Mouse (Mus musculus): ENCODE data around the gene Atoh8.
A peak's percentile ranks its signal among the peaks of the same experiment; 100 is the strongest.

The Atoh8 gene

GRCm38 (mm10) chr6:72227665-72228265, 7.6 kb downstream of the Atoh8 start:
- DNase-seq (ENCODE audit: extremely low spot score), result no peak

DNA sequence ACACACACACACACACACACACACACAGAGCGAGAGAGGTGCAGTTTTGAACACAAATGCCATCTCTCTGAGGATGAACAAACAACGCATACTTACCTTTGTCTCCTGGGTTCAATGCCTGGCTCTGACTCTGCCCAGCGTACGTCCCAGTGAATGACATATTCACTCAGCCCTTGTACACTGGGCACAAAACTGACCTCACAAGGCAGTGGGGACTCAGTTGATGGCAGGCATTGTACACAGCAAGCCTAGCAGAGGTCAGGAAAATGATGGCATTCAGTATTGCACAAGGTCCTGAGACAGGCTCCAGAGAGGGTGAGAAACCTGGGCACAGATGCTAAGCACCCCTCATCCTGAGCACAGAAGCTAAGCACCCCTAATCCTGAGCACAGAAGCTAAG, 8.4 kb downstream of the Atoh8 start:
- DNase-seq (ENCODE audit: extremely low spot score), result no peak

GRCm38 (mm10) chr6:72225686-72226085, 9.7 kb downstream of the Atoh8 start:
- DNase-seq (ENCODE audit: extremely low spot score), result no peak

- no peak for DNase-seq (ENCODE audit: extremely low spot score)
Measured at GRCm38 (mm10) chr6:72223892-72224291, 11.5 kb downstream of the Atoh8 start.

GRCm38 (mm10) chr6:72222876-72223275, 12.5 kb downstream of the Atoh8 start:
- DNase-seq (ENCODE audit: extremely low spot score), result no peak

GRCm38 (mm10) chr6:72222271-72222724, 13.1 kb downstream of the Atoh8 start:
- DNase-seq (ENCODE audit: extremely low spot score), result peak; percentile 68

DNA sequence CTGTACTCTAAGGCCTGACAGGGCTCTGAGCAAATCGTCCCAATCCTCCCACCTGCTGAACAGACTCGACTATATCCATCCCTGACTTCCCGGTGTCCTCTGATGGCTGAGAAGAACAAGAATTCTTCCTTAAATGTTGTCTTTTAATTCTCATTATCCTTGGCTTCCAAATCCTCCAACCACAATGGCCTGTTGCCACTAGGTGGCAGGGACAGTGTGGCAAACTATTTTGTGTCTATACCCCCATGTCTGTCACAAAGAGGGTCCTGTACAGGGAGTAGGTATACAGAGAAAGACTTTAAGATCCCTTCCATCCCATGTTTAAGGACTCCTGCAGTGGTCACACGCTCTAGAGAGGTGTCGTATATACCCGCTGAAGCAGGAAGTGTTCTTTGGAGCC, 14.1 kb downstream of the Atoh8 start:
- DNase-seq (ENCODE audit: extremely low spot score), result no peak

DNA sequence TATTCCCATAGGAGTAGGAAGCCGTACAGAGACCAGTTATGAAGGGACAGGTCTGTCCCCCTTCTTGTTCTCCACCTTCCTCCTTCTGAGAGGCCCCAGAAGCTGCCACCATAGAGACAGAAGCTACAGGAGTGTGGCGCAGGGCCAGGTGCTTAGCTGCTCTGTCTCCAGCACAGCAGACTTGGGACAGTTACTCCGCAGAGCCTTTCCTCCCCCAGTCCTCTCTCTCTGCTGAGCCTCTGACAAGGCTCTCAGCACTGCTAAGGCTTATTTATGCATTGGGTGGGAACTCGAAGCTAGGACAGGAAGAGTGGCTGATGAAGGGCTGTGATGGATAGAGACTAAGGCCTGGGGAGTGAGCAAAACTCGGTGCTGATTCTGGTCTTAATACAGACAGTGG, 15.8 kb downstream of the Atoh8 start:
- no peak for DNase-seq (ENCODE audit: extremely low spot score)

DNA sequence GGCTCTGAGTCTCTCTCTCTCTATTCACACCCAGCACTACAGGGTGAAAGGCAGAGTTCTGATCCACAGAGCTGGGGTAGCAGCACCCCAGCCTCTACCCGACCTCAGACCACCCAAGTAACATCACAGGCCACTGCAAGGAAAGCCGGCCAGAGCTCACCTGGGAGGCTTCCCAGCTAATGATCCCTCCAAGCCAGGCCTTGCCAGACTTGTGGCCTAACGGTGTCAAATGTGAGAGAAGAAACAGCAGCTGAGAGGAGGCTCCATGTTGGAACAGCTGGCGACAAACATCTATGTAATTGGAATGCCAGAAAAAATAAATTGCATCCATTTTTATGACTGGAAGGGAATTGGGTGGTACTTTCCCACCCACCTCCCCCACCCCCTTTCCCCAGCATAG, 17.1 kb downstream of the Atoh8 start:
- no peak for DNase-seq (ENCODE audit: extremely low spot score)

GRCm38 (mm10) chr6:72217415-72217784, 18.0 kb downstream of the Atoh8 start:
- DNase-seq (ENCODE audit: extremely low spot score), result no peak

DNA sequence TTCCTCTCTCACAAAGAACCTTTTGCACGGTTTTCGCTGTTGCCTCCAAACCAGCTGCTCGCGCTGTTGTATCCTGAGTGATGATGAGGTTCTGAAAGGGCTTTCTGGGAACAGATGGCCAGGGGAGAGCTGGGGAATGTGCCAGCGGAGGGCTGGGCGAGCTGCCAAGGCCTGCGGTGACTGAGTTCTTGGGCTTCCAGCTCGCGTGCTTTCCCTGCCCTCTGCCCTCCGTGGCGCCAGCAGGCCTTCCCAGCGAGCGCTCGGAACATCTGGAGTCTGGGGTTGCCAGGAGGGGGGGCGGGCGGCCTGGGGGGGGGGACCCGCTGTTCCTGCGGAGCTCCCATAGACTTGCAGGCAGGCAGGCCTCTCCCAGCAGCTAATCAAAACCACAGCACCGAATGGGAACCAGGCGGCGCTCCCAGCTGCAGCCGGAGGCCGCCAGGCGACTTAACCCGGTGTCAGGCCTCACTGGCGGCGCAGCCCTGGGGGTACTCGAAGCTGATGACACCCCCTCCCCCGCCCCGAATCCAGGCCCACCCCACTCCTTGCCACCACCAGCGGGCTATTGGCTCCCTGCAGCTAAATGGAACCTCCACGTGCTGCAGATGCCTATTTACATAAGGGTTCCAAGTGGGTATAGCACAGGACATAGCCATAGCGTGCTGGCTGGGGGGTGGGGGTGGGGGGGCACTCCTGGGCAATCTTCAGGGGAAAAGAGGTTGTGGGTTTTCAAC, 18.5 kb downstream of the Atoh8 start:
- DNase-seq (ENCODE audit: extremely low spot score), result peak; percentile 93

- DNase-seq (ENCODE audit: extremely low spot score), result no peak
Measured at GRCm38 (mm10) chr6:72215582-72215981, 19.8 kb downstream of the Atoh8 start.

DNA sequence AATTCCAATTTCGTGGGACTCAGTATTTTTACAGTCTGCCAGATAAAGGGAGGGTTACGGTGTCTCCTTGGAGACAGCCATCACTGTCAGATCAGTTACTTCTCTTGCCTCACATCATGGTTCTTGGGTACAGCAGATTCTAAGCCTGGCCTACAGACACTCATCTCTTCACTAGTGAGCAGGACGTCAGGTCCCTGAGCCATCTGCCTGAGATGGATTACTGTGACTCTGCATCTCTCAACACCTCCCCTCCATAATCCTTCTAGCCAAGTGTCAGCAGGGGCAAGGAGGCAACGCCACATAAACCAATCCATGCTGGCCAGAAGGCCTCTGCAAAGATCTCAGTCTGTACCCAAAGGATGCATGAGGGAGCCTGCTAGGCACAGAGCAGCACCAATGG, 24.0 kb downstream of the Atoh8 start:
- no peak for DNase-seq (ENCODE audit: extremely low spot score)

DNA sequence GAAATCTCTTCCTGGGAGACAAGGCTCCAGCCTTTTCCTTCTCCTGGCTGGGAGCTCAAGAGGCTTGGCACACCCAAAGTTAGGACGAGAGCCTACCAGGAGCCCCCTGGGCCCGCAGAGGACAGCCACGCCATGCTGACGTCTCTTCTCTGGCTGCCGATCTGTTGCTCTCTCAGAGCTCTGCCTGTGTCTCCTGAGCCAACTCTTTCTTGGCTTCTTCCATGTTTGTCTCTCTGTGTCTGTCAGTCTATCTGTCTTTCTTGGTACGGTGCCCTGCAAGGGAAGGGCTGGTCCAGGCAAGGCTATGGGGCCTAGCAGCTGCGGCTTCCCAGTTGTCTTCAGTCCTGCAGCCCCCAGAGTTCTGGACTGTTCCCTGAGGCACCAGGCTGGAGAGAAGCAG, 24.6 kb downstream of the Atoh8 start:
- no peak for DNase-seq (ENCODE audit: extremely low spot score)

GRCm38 (mm10) chr6:72209738-72210137, 25.6 kb downstream of the Atoh8 start:
- no peak for DNase-seq (ENCODE audit: extremely low spot score)

- DNase-seq (ENCODE audit: extremely low spot score), result no peak
Measured at GRCm38 (mm10) chr6:72208406-72209045, 26.9 kb downstream of the Atoh8 start.

DNA sequence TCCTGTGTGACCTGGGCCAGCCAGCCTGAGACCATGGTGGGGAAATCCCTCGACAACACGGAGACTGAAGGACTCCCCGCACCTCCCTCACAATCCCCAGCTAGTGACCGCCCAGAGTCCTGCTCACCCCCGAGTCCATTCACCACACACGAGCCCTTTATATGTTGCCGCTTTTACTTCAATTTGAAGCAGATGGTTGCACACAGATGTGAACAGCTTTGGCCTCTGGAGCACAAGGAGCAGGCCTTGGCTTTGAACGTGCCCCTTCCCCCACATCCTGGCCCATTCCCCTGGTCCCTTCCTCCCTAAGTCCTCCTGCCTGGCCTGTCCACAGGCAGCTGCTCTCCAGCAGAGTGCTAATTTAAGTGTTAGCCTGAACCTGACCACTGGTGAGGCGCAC, 29.4 kb downstream of the Atoh8 start:
- DNase-seq (ENCODE audit: extremely low spot score), result no peak

- no peak for DNase-seq (ENCODE audit: extremely low spot score)
Measured at GRCm38 (mm10) chr6:72204858-72205257, 30.5 kb downstream of the Atoh8 start.

DNA sequence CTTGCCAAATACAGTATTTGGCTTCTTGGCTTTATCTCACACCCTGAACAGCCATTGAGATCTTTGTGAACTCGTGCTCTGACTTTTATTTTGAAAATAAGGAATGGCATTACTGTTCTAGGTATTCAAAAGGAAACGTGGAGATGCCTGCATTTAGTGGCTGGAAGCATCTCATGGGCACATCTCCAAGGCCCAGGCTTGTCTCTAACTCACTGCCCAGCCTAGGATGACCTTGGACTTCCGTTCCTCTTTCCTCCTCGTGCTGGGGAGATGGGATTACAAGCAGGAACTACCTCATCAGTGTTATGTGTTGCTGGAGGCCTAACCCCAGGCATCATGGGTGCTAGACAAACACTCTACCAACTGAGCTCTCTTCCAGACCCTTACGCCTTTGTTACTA, 32.1 kb downstream of the Atoh8 start:
- DNase-seq (ENCODE audit: extremely low spot score), result no peak

- no peak for DNase-seq (ENCODE audit: extremely low spot score)
Measured at GRCm38 (mm10) chr6:72202732-72203131, 32.6 kb downstream of the Atoh8 start.

- peak; percentile 48 for DNase-seq (ENCODE audit: extremely low spot score)
Measured at GRCm38 (mm10) chr6:72200595-72201256, 34.7 kb downstream of the Atoh8 start.

DNA sequence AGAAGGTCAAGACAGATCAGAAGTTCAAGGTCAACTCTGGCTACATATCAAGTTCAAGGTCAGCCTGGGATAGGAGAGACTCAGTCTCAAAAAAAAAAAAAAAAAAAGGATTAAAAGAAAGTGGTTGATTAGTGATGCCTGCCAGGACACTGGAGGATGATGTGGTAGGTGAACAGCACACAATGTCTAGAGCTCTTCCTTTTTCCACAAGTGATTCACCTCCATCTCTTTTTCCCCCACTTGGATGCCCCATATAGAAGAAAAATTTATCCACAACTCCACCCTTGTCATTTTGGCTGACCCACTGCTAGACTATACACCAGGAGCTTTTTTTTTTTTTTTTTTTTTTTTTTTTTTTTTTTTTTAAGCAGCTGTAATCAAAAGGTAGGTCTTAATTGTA, 37.9 kb downstream of the Atoh8 start:
- no peak for DNase-seq (ENCODE audit: extremely low spot score)

GRCm38 (mm10) chr6:72196660-72197059, 38.7 kb downstream of the Atoh8 start:
- DNase-seq (ENCODE audit: extremely low spot score), result no peak
